Mouse (Mus musculus) left cerebral cortex, adult 18-20 months (tissue): ENCODE results near the gene Nxt2. TPM values are rescaled to one million over a fixed set of nuclear protein-coding genes. Genes with fewer than 3 reads are reported as not detected.
"Not testable (repeated sequence)": the region's sequence is repeated elsewhere in the genome, so short reads cannot be mapped to it uniquely, and the experiment has no call there.

Source experiments
- DNase-seq, 2 experiments: peaks; one replicate each; pipeline ENCODE4 v3.0.0; 2021 to 2022; ENCODE audit warnings: low spot score in 2 of 2, mixed read lengths in 1 of 2
- long read RNA-seq, 2 experiments: library from polyadenylated mRNA; stranded (forward); transcript quantifications; one replicate each; pipeline ENCODE4 v2.0.0; 2021
- total RNA-seq, 2 experiments: library from RNA; stranded (reverse); gene quantifications; 2 replicates each; pipeline ENCODE4 v1.2.3; 2021

The Nxt2 gene
- 10 to 100 TPM; 33.4 to 33.6 TPM for total RNA-seq
- long read RNA-seq, experiment 1, transcript Nxt2-203 (4 exons, 2,484 nt) = major isoform, 72 of 84 reads
- long read RNA-seq, experiment 1, partial matches to known transcripts = 0 of 84 reads
- long read RNA-seq, experiment 1, other reads (novel, unspliced or antisense) = 8 of 84 reads
- long read RNA-seq, experiment 2, transcript Nxt2-202 (4 exons, 2,538 nt) = minor isoform, 5 of 60 reads
- long read RNA-seq, experiment 2, transcript Nxt2-203 (4 exons, 2,484 nt) = major isoform, 46 of 60 reads
- long read RNA-seq, experiment 2, partial matches to known transcripts = 1 of 60 reads
- long read RNA-seq, experiment 2, other reads (novel, unspliced or antisense) = 7 of 60 reads

- no peak for DNase-seq
These were observed at the start of gene Nxt2 for GRCm38 (mm10) chrX:142226542-142226941. Gene Nxt2 (plus strand): TSS chrX:142226770.

DNA sequence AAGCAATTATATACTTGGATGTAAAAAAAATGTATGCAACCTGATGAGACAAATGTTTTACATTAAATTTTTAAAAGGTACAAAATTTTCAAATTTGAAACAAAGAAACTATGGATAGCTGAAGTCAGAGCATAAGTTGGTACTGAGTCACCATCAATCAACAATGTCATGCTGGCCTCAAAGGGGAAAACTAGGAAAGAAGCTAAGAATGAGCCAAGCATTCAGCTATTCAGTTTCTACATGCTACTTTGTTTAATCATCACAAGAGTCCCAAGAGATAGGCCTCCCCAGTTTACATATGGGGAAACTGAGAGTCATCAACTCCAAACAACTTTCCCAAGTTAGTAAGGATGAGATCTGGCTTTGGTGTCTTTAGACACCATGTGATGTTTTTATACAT, 49.6 kb upstream of the Nxt2 start:
- DNase-seq = no peak

DNA sequence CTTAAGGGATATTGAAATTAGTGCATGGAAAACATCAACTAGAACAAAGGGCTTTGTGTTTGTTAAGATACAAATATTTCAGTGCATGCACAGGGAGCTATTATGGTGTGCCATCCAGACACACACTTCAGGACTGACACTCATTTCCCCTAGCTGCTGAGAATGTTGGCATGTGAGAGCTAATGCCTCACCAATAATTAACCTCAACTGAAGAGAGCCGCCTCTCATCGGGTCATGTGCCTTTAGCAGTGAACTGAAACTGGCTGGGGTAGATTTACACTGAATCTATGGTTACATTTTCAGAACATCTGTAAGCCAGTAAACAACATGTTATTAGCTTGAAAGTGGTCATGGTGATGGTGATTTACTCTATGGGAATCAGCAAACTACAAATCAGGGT, 44.5 kb upstream of the Nxt2 start:
- DNase-seq = no peak

DNA sequence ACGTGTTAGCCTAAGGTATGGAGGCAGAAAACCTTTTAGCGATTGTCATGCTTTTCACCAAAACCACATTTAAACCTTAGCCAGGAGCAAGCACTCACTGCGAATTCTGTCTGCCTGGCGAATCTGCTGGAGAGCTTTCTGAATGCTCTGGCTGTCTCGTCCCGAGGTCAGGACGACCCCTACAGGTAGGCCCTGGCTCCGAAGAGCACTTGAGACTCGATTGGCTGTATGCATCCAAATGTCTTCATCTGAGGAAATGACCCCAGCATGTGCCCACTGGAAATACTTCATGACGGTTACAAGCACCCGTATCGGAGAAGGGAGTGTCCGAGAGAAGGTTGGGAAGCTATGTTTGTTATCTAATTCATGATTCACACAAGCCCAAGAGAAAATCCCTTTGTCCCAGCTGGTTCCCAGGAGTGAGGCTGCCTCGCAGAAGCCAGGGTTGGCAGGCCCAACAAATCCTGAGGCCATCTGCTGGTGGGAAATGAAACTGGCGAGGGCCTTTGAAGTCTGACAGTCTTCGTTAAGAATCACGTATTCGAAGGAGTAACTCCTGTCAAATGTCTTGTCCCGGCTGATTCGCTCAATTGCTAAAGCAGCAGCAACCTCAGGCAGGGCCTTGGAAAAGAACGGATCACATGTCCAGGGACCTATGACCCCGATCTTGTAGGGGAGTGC, 37.4 kb upstream of the Nxt2 start:
- DNase-seq = peak; percentile 26 to 49

GRCm38 (mm10) chrX:142190355-142190754, 36.2 kb upstream of the Nxt2 start:
- no peak for DNase-seq

DNA sequence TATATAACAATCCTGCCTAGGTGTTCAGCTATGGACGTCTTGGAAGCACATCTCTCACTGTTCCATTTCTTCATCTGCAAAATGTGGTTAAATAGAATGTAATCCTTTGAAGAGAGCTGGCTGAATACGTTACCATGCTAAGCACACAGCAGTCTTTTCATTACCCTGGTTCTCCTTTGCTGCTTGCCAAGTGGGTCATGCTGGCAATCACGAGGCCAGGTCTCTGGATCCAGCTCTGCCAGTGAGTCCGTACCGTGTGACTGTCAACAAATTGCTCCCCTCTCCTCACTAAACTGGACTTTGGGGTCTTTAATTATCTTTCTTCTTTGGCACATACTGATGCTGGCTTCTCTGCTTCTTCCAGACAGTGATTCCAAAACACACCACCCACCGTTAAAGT, 32.1 kb upstream of the Nxt2 start:
- DNase-seq = peak in 1 of 2 experiments; percentile 3

DNA sequence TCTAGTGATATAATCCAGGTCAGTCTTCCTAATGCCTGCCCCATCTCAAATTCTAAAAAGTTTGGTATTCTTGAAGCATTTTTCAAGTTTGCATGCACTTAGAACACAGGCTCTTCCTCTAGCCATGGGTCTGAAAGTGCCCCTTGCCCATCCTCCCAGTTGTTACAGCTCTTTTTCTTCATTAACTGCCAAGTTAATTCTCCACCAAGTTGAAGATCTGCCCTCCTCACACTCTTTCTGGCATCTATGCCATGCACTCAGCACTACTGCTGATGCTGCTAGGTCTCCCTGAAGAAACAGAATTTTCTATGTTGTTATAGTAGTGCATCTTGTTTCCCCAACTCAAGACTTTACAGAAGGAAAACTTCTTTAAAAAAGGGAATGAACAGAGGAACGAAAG, 31.0 kb upstream of the Nxt2 start:
- no peak for DNase-seq

DNA sequence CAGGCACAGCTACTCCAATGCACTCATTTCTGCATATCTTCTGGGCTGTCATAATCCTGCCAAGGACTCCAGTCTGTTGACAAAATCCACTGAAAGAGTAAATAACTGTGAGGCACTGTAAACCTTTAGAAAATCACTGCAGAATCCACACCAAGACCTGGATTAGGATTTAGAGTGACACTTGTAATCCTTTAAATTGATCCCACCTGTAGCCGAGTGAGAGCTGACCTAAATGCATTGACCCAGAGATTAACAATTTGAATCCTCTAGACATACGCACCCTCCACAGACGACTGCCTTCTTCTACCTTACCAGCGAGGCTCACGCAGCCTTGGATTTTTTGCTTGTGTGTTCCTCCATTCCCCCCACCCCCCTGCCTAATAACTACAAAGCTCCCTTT, 29.7 kb upstream of the Nxt2 start, which contains the start of gene Gucy2f:
Gene Gucy2f (minus strand): TSS at position 101 of the 400 bp plus-strand sequence.
- no peak for DNase-seq

DNA sequence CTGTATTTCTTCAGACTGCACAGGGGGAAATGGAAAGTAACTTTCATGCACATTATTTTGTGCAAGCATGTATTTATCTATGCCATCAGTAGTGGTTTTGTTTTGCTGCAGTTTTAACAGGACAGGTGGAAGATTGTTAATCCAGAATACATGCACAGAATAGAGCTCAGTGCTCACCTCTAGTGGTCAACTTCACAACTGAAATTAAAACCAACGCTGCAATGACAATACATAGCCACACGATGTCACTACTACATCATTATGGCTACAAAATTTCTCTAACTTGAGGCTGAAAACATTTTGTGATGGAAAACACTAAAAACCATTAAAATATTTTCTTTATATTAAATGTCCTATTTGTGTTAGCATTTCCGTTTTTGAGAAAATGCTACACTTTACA, 26.3 kb upstream of the Nxt2 start:
- peak; percentile 28 to 33 for DNase-seq

DNA sequence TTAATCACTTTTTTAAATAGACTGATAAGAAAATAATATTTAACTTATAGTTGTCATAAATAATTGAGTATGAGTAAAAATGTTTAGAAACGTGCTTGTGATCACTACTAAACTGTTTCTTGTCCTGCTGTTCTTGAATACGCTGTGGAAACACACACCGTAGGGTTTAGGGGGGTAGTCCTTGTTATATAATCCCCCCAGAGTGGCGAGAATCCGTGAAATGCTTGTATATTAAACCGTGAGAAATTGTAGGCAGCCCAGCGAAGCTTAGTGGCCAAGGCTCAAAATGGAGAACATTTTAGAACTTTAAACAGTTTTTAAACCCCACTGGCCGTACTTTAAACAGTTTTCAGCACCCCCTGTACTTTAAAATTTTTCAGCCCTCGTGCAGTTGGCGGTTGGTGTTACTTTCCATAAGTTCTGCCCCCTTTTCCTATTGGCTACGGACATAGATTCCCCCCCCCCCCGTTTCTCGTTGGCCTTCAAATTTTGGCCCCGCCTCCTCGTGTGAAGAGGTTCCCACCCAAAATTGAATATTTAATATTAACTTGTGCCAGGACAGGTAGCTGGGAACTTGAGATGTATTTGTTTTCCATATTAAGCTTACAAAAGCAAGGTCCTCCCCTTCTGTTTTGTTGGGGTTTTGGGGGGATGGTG, 956 bp downstream of the Nxt2 start:
- no peak for DNase-seq

DNA sequence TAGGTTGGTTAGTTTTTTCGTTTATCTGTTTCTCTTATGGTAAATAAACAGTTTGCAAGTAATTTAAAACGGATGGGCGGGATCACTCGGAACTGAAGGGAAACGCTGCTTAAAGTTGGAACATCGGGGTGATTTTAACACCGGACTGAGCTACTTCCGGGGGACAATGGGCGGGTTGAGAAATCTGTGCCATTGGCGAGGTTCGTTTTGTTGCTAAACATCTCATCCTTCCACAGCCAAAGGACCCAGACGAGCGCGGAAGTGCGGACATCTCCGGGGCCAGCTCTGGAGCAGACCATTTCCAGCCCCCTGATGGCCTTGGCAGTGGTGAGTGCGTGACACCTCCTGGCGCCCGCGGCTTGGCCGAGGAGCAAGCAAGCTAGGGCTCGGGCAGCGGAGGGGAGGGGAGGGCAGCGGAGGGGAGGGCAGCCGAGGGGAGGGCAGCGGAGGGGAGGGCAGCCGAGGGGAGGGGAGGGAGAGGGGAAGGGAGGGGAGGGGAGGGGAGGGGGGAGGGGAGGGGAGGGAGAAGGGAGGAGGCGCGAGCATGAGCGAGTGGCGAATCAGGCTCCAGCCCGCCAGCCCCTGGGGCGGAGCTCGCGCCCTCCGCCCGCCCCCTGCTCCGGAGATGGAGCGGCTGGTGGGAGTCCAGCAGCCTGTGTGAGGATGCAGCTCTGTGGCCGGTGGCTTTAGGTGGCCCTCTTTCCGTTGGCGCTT, 1.6 kb downstream of the Nxt2 start:
- peak; percentile 50 to 67 for DNase-seq

GRCm38 (mm10) chrX:142228769-142229158, 2.2 kb downstream of the Nxt2 start:
- no peak for DNase-seq

DNA sequence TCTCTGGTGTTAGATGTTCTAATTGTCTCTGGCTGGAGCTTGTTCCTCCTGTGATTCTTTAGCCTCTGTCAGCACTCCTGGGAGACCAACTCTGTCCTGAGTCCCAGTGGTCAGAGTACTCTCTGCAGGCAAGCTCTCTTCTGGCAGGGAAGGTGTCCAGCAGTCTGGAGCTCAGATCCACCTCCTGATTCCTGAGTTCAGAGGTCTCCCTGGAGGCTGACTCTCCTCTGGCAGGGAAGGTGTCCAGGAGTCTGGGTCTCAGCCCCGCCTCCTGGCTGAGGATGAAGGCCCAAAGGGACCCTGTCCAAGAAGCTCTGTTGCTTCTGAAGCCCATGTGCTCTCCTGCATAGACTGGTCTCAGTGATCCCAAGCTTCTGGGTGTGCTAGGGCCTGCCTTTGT, 9.6 kb downstream of the Nxt2 start:
- not testable (repeated sequence) for DNase-seq

DNA sequence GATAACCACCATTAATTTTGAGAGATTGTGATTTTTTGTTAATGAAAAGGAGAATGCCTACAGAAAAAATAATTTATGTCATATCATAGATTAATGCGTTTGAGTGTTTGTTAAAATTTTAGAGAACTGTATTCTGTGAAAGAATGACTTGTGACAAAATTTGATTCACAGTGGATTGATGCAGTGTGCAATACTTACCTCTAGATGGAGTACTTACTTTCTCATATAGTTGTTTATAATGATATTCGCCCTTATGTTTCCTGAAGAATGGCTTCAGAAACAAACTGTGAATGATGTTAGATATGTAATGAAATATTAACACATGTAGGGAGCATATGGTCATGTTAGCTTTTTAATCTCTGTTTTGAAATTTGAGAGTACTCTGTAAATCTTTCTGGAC, 10.5 kb downstream of the Nxt2 start:
- no peak for DNase-seq

- no peak for DNase-seq
These were observed 19.2 kb downstream of the Nxt2 start for GRCm38 (mm10) chrX:142245682-142246327.

DNA sequence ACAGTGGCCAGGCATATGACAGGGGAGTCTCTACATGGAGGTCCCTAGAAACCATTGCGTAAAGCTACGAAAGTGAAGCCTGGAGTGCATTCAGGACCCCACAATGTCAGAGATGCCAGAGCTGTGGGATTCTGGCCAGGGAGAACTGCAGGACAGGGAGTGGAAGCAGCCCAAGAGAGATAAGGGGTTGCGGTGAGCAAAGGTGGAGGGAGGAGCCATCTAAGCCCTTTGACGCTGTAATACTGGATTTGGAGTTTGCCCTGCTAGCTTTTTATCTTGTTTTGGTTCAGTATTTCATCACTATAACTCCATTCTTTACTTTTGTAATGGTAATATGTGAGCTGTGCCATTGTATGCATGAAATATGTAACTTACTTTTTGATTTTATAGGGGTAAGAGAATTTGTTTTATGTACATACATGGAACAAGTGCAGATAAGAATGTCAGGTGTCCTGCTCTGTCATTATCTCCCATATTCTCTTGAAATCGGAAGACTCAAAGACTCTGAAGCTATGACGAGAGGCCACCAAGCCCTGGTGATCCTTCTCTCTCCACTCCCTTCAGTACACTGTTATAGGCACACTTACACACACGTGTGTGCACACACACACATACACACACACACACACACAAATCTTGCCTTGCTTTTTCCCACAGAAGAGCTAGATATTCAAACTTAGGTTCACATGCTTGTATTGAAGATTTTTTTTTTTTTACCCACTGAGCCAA, 23.6 kb downstream of the Nxt2 start:
- DNase-seq = no peak

- no peak for DNase-seq
These were observed 49.5 kb downstream of the Nxt2 start for GRCm38 (mm10) chrX:142276031-142276430.

- no peak for DNase-seq
These were observed 50.0 kb downstream of the Nxt2 start for GRCm38 (mm10) chrX:142276573-142276972.

DNA sequence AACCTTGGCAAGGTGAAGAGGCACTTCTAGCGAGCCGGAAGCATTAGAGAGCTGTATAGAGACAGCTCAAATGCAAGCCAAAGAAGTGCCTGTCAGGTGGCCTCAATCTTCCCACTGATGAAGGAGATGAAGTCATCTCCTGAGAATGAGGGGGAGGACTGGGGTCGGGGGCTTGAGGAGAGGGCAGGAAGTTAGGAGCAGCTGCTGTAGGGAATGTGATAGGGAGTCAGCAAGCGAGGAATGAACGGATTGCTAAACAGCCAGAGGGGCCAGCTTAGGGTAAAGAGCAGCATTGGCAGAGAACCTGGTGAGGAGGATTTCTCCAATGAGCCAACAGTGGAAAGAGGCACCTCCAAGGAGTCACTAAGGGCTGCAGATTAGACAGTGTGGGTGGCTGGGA, 59.3 kb downstream of the Nxt2 start:
- no peak for DNase-seq
